Mouse (Mus musculus) E14TG2a.4 (cell line): ENCODE results near the gene Eml2.

ENCODE experiments used
- H3K27me3 ChIP-seq: 2 replicates; pipeline ENCODE4 v1.6.1; 2014; ENCODE audit warnings: low read length, control low read depth; ENCODE audit not compliant: insufficient read depth
- H3K36me3 ChIP-seq: 2 replicates; pipeline ENCODE4 v1.6.1; 2014; ENCODE audit warnings: low read length, control low read depth; ENCODE audit not compliant: insufficient read depth
- H3K4me1 ChIP-seq: replicated peaks from 2 replicates; pipeline ENCODE4 v1.6.1; 2014; ENCODE audit warnings: low read depth, low read length, control low read depth
- H3K4me3 ChIP-seq: replicated peaks from 2 replicates; pipeline ENCODE4 v1.5.1; 2014; ENCODE audit warnings: mild to moderate bottlenecking, low read length
- H3K9me3 ChIP-seq: 2 replicates; pipeline ENCODE4 v1.6.1; 2014; ENCODE audit warnings: low read length, control low read depth
- CTCF ChIP-seq: conservative IDR thresholded peaks from 2 replicates; pipeline ENCODE4 v1.5.1; 2014; ENCODE audit warnings: low read length
- NANOG ChIP-seq: IDR thresholded peaks from 2 replicates; pipeline ENCODE4 v1.6.1; 2014; ENCODE audit warnings: borderline replicate concordance, low read length, mixed read lengths
- POU5F1 ChIP-seq: IDR thresholded peaks from 2 replicates; pipeline ENCODE4 v1.6.1; 2014; ENCODE audit warnings: low read length, borderline replicate concordance

Gene Eml2

DNA sequence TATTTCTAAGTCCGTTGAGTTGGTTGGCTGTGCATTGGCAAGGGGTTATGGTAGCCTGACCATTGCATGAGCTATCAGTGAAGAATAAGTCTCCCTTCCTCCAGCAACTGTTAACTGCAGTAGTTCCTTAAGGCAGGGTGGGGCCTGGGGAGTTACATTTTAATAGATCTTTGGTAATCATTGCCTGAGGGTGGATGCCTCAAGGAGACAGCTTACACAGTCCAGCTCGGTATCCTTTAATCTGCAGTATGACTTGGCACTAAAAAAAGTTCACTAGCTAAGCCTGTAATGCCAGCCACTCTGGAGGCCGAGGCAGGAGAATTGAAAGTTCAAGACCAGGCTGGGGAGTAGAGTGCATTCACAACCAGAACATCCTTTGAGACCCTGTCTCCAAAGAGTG lies 55.6 kb downstream of the Eml2 start:
- H3K27me3 ChIP-seq, result no peaks in the 10 kb centered on the region
- H3K4me3 ChIP-seq, result no peak overlapping the region
- peaks cover 74% of the 10 kb centered on the region for H3K4me1 ChIP-seq
- TF ChIP-seq NANOG (no peak), POU5F1 (no peak), CTCF (no peak)
- no peaks in the 10 kb centered on the region for H3K9me3 ChIP-seq
- H3K36me3 ChIP-seq, result peaks cover 40% of the 10 kb centered on the region

- no peaks in the 10 kb centered on the region for H3K27me3 ChIP-seq
- no peak overlapping the region for H3K4me3 ChIP-seq
- H3K4me1 ChIP-seq, result peaks cover 86% of the 10 kb centered on the region
- peaks cover 40% of the 10 kb centered on the region for H3K36me3 ChIP-seq
- TF ChIP-seq NANOG (no peak), POU5F1 (no peak), CTCF (no peak)
- no peaks in the 10 kb centered on the region for H3K9me3 ChIP-seq
Observed at GRCm38 (mm10) chr7:19234652-19235051, 58.4 kb downstream of the Eml2 start.

DNA sequence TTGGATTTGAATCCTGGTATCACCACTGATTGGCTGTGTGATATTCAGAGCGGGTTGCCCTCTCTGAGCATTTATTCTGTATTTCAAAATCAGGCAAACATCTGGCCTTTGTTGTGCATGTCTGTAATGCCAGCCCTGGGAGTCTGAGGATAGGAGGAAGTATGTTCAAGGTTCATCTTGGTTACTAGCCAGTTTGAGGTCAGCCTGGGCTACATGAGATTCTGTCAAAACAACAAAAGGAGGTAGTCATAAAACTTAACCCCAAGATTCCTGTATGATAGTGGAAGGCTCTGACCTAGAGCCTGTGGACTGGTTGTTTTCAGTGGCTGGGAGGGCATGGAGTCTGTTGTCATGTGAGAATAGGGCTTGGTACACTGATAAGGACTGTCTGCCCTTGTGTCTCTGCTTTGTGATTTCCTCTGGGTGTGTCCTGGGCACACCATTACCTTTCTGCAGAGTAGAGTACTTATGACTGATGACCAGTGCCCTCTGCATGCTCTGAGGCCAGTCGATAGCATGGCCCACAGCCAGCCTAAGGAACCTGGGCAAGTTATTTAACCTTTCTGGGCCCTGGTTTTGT lies 59.0 kb downstream of the Eml2 start:
- H3K27me3 ChIP-seq, result no peaks in the 10 kb centered on the region
- no peaks in the 10 kb centered on the region for H3K9me3 ChIP-seq
- H3K36me3 ChIP-seq, result peaks cover 36% of the 10 kb centered on the region
- no peak overlapping the region for H3K4me3 ChIP-seq
- H3K4me1 ChIP-seq, result peaks cover 86% of the 10 kb centered on the region
- TF ChIP-seq NANOG, result no peak
- no peak for TF ChIP-seq CTCF
- no peak for TF ChIP-seq POU5F1

DNA sequence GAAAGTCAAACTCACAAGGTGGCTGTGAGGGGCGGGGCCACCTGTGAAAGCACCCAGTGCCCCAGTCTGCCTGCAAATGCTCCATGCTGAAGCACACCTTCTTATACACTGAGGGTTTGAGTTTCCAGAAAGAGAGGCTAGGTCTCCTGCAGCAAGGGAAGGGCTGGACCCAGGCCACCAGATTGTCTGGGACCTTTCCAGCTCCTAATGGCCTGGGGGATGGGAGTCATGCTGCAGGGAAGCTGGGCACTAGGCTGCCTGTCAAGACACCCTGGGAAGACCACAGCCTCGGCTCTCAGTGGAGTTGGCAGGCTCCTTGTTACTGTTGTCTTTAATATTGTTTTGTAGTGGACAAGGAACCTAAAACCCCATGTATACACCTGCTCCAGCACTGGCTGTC lies 60.2 kb downstream of the Eml2 start:
- Histone ChIP-seq H3K4me3 (no peak overlapping the region), H3K4me1 (peaks cover 86% of the 10 kb centered on the region), H3K9me3 (no peaks in the 10 kb centered on the region), H3K36me3 (peaks cover 30% of the 10 kb centered on the region), H3K27me3 (no peaks in the 10 kb centered on the region)
- TF ChIP-seq POU5F1, result no peak
- no peak for TF ChIP-seq NANOG
- no peak for TF ChIP-seq CTCF

GRCm38 (mm10) chr7:19238344-19238743 lies 62.1 kb downstream of the Eml2 start:
- TF ChIP-seq POU5F1 (no peak), NANOG (no peak), CTCF (no peak)
- H3K27me3 ChIP-seq, result no peaks in the 10 kb centered on the region
- no peaks in the 10 kb centered on the region for H3K9me3 ChIP-seq
- peaks cover 12% of the 10 kb centered on the region; the same call in 1 of the 2 replicates for H3K36me3 ChIP-seq
- H3K4me3 ChIP-seq, result no peak overlapping the region
- H3K4me1 ChIP-seq, result peaks cover 78% of the 10 kb centered on the region

GRCm38 (mm10) chr7:19239423-19239822 lies 63.2 kb downstream of the Eml2 start:
- Histone ChIP-seq H3K36me3 (peaks cover 16% of the 10 kb centered on the region), H3K9me3 (no peaks in the 10 kb centered on the region), H3K4me1 (peaks cover 86% of the 10 kb centered on the region), H3K4me3 (no peak overlapping the region), H3K27me3 (no peaks in the 10 kb centered on the region)
- TF ChIP-seq CTCF (peak; percentile 84), NANOG (no peak)

GRCm38 (mm10) chr7:19239986-19240385 lies 63.8 kb downstream of the Eml2 start:
- Histone ChIP-seq H3K27me3 (no peaks in the 10 kb centered on the region), H3K36me3 (peaks cover 17% of the 10 kb centered on the region), H3K4me3 (no peak overlapping the region), H3K4me1 (peaks cover 87% of the 10 kb centered on the region), H3K9me3 (no peaks in the 10 kb centered on the region)
- TF ChIP-seq CTCF, result no peak
- no peak for TF ChIP-seq NANOG
- no peak for TF ChIP-seq POU5F1

GRCm38 (mm10) chr7:19240905-19241463 lies 64.8 kb downstream of the Eml2 start:
- 0 out of 2 replicates have a peak overlapping the region, but pooled peaks have one; percentile 20 for H3K4me3 ChIP-seq
- no peaks in the 10 kb centered on the region for H3K9me3 ChIP-seq
- H3K27me3 ChIP-seq, result no peaks in the 10 kb centered on the region
- no peak for TF ChIP-seq NANOG
- no peak for TF ChIP-seq POU5F1
- no peak for TF ChIP-seq CTCF
- peaks cover 87% of the 10 kb centered on the region for H3K4me1 ChIP-seq
- peaks cover 26% of the 10 kb centered on the region for H3K36me3 ChIP-seq

- H3K9me3 ChIP-seq, result no peaks in the 10 kb centered on the region
- TF ChIP-seq CTCF, result no peak
- no peak for TF ChIP-seq NANOG
- TF ChIP-seq POU5F1, result no peak
- H3K4me1 ChIP-seq, result peaks cover 83% of the 10 kb centered on the region
- no peak overlapping the region for H3K4me3 ChIP-seq
- peaks cover 33% of the 10 kb centered on the region for H3K36me3 ChIP-seq
- H3K27me3 ChIP-seq, result no peaks in the 10 kb centered on the region
Observed at GRCm38 (mm10) chr7:19242005-19242404, 65.8 kb downstream of the Eml2 start.
